Mouse (Mus musculus) stomach, embryonic 16.5 days (tissue): ENCODE results near the gene Commd3. TPM values are rescaled to one million over a fixed set of nuclear protein-coding genes. Genes with fewer than 3 reads are reported as not detected.
A peak's percentile ranks its signal among the peaks of the same experiment; 100 is the strongest.

Experiments
- ATAC-seq: fragments of 200-750 bp; cut with Nextera tagmentation; 2 replicates; pipeline ENCODE4 v1.8.0; 2017; ENCODE audit warnings: moderate number of reproducible peaks, moderate TSS enrichment; ENCODE audit not compliant: insufficient read depth, low FRiP score
- H3K27ac ChIP-seq: fragments of 300-500 bp; sonication (generic); 2 replicates; pipeline ENCODE4 v1.5.1; 2014; ENCODE audit warnings: low read length
- H3K27me3 ChIP-seq: fragments of 300-500 bp; sonication (generic); 2 replicates; pipeline ENCODE4 v1.6.1; 2014; ENCODE audit warnings: low read length, control low read depth, mixed read lengths; ENCODE audit not compliant: control insufficient read depth, insufficient read depth
- H3K36me3 ChIP-seq: fragments of 300-500 bp; sonication (generic); 2 replicates; pipeline ENCODE4 v1.6.1; 2014; ENCODE audit warnings: low read length; ENCODE audit not compliant: control insufficient read depth, insufficient read depth
- H3K4me1 ChIP-seq: fragments of 300-500 bp; sonication (generic); 2 replicates; pipeline ENCODE4 v1.6.1; 2014; ENCODE audit warnings: low read length, control low read depth, mixed read lengths; ENCODE audit not compliant: control insufficient read depth, insufficient read depth
- H3K4me2 ChIP-seq: fragments of 300-500 bp; sonication (generic); 2 replicates; pipeline ENCODE4 v1.6.1; 2014; ENCODE audit warnings: low read depth, low read length, mixed read lengths
- H3K4me3 ChIP-seq: fragments of 300-500 bp; sonication (generic); replicated peaks from 2 replicates; pipeline ENCODE4 v1.5.1; 2014; ENCODE audit warnings: mild to moderate bottlenecking, low read length
- H3K9ac ChIP-seq: fragments of 300-500 bp; sonication (generic); 2 replicates; pipeline ENCODE4 v1.6.1; 2014; ENCODE audit warnings: low read length
- H3K9me3 ChIP-seq: fragments of 300-500 bp; sonication (generic); replicated peaks from 2 replicates; pipeline ENCODE4 v1.6.1; 2016; ENCODE audit warnings: low read length, control low read depth; ENCODE audit not compliant: control insufficient read depth
- WGBS: fragments of 180-500 bp; shearing (Covaris S2); extraction: QIAGEN DNeasy Blood & Tissue Kit; methylation state at CpG from one replicate; pipeline ENCODE4 v1.1.7; 2014; 5-methylcytosine and 5-hydroxymethylcytosine counted together
- polyA plus RNA-seq: library from polyadenylated mRNA; unstranded; fragments of >200 nt; fragmentation: Nextera tagmentation; extraction: Ambion mirVana; gene quantifications from 2 replicates; pipeline ENCODE4 v1.2.1, GENCODE M21; 2015

The Commd3 gene
- 190 and 214 TPM in 2 replicates for polyA plus RNA-seq

DNA sequence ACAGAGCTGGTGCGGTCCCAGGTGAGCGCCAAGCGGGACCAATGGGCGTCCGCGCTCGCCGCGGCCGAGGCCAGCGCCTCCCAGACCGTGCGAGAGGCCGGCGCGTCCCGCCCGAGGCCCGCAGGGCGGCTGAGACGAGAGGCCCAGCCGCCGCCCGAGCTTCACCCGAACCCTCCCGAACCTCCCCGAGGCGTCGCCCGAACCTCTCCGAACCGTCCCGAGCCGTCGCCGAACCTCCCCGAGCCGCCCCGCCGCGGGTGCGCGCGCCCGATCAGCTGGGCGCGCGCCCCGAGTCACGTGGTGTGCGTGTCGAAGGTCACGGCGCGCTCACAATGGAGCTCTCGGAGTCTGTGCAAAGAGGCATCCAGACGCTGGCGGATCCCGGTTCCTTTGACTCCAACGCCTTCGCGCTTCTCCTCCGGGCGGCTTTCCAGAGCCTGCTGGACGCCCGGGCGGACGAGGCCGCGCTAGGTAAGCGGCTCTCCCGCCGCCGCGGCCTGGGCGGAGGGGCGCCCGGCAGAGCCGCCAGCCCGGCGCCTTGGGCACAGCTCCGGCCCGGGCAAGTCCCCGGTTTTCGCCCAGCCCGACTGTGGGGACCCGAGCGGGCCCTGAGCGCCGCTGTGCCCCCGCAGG lies at the start of gene Commd3:
Gene Commd3 (plus strand): TSS at position 252 of the 633 bp plus-strand sequence.
- under 1% methylated on average over 91 of the region's 91 CpGs for WGBS
- Histone ChIP-seq H3K36me3 (no peaks in the 10 kb centered on the region), H3K27ac (peak within 1 kb of the TSS; percentile 94), H3K9ac (peak within 1 kb of the TSS; percentile 86), H3K4me2 (peak within 1 kb of the TSS; percentile 87), H3K9me3 (no peaks in the 10 kb centered on the region), H3K27me3 (no peaks in the 10 kb centered on the region), H3K4me3 (peak within 1 kb of the TSS; percentile 54), H3K4me1 (peaks cover 9% of the 10 kb centered on the region; the same call in 1 of the 2 replicates)
- peak; percentile 92 for ATAC-seq

DNA sequence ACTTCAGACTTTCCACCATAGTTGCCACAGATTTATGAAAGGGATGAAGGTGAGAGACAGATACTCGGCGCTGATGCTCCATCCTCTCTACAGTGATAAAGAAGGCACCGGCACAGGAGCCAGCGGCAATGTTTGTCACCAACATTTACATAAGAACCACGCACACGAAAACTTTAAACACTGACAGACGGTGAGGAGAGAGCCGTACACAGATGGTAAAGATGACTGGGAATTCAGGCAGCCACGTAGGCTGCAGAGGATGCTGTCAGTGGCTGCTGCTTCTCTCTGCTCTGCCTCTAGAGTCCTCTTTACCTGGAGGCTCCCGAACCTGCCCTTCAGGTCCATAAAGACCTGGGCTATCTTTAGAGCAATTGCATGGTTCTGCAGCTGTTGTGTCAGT lies 49.0 kb upstream of the Commd3 start:
- H3K4me1 ChIP-seq = no peaks in the 10 kb centered on the region
- no peaks in the 10 kb centered on the region; the same call in 1 of the 2 replicates for H3K9me3 ChIP-seq
- H3K36me3 ChIP-seq = no peaks in the 10 kb centered on the region
- H3K4me2 ChIP-seq = no peak overlapping the region
- ATAC-seq = no peak
- no peak overlapping the region for H3K27ac ChIP-seq
- no peak overlapping the region for H3K9ac ChIP-seq
- H3K27me3 ChIP-seq = no peaks in the 10 kb centered on the region
- WGBS = 58% methylated on average over 10 of the region's 10 CpGs
- H3K4me3 ChIP-seq = no peak overlapping the region

DNA sequence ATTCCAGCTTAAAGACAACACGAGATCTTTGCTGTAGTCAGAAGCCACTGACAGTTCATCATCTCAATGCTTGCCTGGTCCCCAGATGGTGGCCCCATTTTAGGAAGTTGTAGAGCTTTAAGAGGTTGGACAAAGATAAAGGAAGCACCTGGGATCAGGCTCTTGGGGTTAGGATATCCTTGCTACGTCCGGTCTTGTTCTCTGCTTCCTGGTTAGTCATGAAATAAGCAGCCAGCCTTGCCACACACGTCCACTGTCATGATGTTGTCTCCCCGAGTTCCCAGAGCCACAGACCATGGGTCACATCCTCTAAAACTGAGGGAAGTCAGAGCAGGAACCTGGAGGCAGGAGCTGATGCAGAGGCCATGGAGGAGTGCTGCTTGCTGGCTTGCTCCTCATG lies 41.6 kb upstream of the Commd3 start:
- H3K27me3 ChIP-seq = no peaks in the 10 kb centered on the region
- H3K27ac ChIP-seq = no peak overlapping the region
- H3K4me3 ChIP-seq = no peak overlapping the region
- H3K36me3 ChIP-seq = no peaks in the 10 kb centered on the region
- H3K4me2 ChIP-seq = no peak overlapping the region
- no peak overlapping the region for H3K9ac ChIP-seq
- H3K9me3 ChIP-seq = no peaks in the 10 kb centered on the region; the same call in 1 of the 2 replicates
- 73% methylated on average over 5 of the region's 5 CpGs for WGBS
- no peak for ATAC-seq
- no peaks in the 10 kb centered on the region for H3K4me1 ChIP-seq

DNA sequence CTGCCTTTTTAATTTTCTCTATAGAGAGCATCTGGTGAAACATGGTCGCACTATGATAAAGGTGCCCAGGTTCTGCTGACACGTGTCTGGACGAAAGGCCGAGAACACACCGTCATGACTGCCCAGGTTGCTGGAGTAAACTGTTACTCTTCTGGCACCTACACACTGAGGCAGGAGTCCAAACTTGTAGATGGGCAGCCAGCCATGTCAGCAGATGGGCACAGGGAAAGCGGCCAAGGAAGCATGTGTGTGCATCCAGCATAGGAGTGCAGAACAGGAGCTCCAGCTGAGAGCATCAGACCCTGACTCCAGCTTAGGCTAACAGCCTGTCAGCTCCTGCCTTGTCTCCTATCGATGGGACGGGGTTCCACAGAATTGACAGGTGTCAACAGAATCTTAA lies 37.1 kb upstream of the Commd3 start:
- ATAC-seq = no peak
- Histone ChIP-seq H3K9ac (no peak overlapping the region), H3K4me2 (no peak overlapping the region), H3K9me3 (no peaks in the 10 kb centered on the region), H3K36me3 (no peaks in the 10 kb centered on the region), H3K4me1 (no peaks in the 10 kb centered on the region), H3K27me3 (no peaks in the 10 kb centered on the region), H3K27ac (no peak overlapping the region), H3K4me3 (no peak overlapping the region)
- 78% methylated on average over 8 of the region's 8 CpGs for WGBS

DNA sequence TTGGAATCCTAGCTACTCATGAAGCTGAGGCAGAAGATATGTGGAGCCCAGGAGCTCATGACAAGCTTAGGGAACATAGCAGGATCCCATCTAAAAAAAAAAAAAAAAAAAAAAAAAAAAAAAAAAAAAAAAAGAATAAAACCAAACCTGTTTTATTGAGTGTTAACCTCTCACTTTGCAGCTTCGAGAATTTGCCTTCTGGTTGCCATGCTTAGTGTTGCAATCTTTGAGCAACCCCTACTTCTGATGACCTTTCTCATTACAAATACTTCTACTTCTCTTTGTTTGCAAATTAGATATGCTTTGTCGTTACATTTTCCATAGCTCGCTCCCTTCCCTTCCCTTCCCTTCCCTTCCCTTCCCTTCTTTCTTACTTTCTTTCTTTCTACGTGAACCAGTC lies 23.6 kb upstream of the Commd3 start:
- H3K4me1 ChIP-seq = no peaks in the 10 kb centered on the region
- no peak for ATAC-seq
- 77% methylated on average over 4 of the region's 4 CpGs for WGBS
- H3K27me3 ChIP-seq = no peaks in the 10 kb centered on the region
- H3K4me2 ChIP-seq = no peak overlapping the region
- no peaks in the 10 kb centered on the region for H3K36me3 ChIP-seq
- no peaks in the 10 kb centered on the region for H3K9me3 ChIP-seq
- no peak overlapping the region for H3K27ac ChIP-seq
- no peak overlapping the region for H3K9ac ChIP-seq
- H3K4me3 ChIP-seq = no peak overlapping the region

DNA sequence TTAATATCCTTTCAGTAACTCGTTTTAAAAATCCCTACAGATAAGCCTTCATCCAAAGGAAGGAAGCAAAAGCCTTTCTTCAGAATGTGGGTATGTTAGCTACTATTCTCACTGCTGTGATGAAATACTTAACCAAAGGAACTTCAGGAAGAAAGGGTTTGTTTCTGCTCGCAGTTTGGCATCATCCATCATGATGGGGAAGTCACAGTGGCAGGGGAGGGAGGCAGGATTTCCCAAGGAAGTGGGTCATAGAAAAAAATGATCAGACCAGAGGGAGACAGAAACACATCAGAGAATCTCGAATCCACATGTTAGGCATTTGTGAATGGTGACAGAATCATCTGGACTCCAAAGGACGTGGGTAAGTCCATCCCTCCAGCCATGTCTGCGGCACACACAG lies 17.4 kb upstream of the Commd3 start:
- H3K9ac ChIP-seq = no peak overlapping the region
- WGBS = 55% methylated on average over 5 of the region's 5 CpGs
- no peak overlapping the region for H3K4me2 ChIP-seq
- no peak overlapping the region for H3K27ac ChIP-seq
- no peaks in the 10 kb centered on the region for H3K9me3 ChIP-seq
- H3K27me3 ChIP-seq = no peaks in the 10 kb centered on the region
- ATAC-seq = no peak
- H3K36me3 ChIP-seq = no peaks in the 10 kb centered on the region
- no peak overlapping the region for H3K4me3 ChIP-seq
- H3K4me1 ChIP-seq = no peaks in the 10 kb centered on the region

DNA sequence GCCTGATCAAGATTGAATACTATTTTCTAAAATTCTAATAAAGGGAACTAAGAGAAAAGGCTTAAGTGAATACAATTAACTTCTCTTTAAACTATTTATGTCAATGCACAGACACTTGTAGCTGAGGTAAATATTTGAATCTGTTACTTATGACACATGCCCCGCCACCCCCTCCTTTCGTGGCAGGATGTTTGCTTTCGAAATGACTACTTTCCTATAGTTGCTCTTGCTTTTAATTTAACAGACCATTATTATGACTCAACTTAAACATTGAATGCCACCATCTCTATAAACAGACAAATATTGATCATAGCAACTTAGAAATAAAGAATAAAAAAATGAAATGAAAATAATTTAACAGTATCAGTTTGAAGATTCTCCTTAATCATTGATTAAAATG lies 8.2 kb upstream of the Commd3 start:
- Histone ChIP-seq H3K4me3 (no peak overlapping the region), H3K4me2 (no peak overlapping the region), H3K36me3 (no peaks in the 10 kb centered on the region), H3K27me3 (no peaks in the 10 kb centered on the region), H3K4me1 (no peaks in the 10 kb centered on the region), H3K27ac (no peak overlapping the region), H3K9me3 (no peaks in the 10 kb centered on the region), H3K9ac (no peak overlapping the region)
- WGBS = 72% methylated on average over 3 of the region's 3 CpGs
- no peak for ATAC-seq

DNA sequence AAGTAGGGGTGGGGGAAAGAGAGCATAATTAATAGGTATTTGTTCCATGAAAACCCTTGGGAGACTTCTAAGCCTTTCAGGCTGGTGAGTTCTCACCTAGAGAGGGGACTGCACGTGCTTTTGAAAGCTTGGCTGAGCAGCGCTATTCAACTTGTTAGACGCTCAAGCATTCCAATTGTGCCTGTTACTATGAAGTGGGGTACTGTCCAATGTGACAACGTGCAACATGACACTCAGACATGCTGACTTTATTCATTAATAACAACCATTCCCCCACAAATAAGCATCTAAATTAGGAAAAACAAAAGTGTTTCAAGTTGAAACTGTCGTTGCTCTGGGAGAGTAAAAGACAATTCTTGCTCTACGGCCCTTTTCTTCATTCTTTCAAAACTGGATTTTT lies 1.1 kb upstream of the Commd3 start:
- H3K9me3 ChIP-seq = no peaks in the 10 kb centered on the region
- ATAC-seq = no peak
- no peak overlapping the region for H3K4me3 ChIP-seq
- whole genome bisulfite sequencing = 66% methylated on average over 6 of the region's 6 CpGs
- no peak overlapping the region for H3K9ac ChIP-seq
- H3K36me3 ChIP-seq = no peaks in the 10 kb centered on the region
- no peak overlapping the region for H3K4me2 ChIP-seq
- no peaks in the 10 kb centered on the region for H3K27me3 ChIP-seq
- peaks cover 9% of the 10 kb centered on the region; the same call in 1 of the 2 replicates for H3K4me1 ChIP-seq
- no peak overlapping the region for H3K27ac ChIP-seq

DNA sequence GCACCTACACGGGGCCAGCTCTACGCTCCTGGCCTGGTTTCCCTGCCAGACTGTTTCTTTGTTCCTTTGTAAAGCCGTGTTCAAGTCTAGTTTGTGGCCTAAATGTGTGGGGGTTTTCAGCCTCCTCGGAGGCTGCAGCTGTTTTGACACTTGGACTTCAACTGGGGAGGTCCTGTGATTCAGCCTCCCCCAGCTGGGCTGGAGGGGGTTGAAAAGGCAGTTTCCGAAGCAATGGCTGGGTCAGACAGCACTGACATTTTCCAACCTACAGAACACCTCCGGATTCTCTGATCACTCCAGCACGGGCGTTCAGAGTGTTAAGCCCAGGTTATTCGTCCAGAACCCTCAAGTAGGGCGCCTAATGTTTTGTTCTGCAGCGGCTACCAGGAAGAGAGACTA lies 581 bp downstream of the Commd3 start:
- WGBS = under 1% methylated on average over 11 of the region's 11 CpGs
- Histone ChIP-seq H3K4me1 (peaks cover 9% of the 10 kb centered on the region; the same call in 1 of the 2 replicates), H3K36me3 (no peaks in the 10 kb centered on the region), H3K4me3 (peak overlapping the region; percentile 54), H3K9me3 (no peaks in the 10 kb centered on the region), H3K9ac (peak overlapping the region; percentile 86), H3K4me2 (peak overlapping the region; percentile 58), H3K27me3 (no peaks in the 10 kb centered on the region), H3K27ac (peak overlapping the region; percentile 94)
- no peak for ATAC-seq
